Mouse (Mus musculus) adrenal gland, adult 8-10 months (tissue): ENCODE measurements around the gene Pltp. TPM values are rescaled to one million over a fixed set of nuclear protein-coding genes. Genes with fewer than 3 reads are reported as not detected.
"Not testable (repeated sequence)": the region's sequence is repeated elsewhere in the genome, so short reads cannot be mapped to it uniquely, and the experiment has no call there.

Experiments
- DNase-seq: peaks from one replicate; pipeline ENCODE4 v3.0.0; 2022
- total RNA-seq, 4 experiments: library from RNA; stranded (reverse); gene quantifications; 2 replicates each; pipeline ENCODE4 v1.2.4; 2022

Gene Pltp
- total RNA-seq, 4 experiments from 2014 or later, result 26.0 to 57.3 (median 35.5) TPM

DNA sequence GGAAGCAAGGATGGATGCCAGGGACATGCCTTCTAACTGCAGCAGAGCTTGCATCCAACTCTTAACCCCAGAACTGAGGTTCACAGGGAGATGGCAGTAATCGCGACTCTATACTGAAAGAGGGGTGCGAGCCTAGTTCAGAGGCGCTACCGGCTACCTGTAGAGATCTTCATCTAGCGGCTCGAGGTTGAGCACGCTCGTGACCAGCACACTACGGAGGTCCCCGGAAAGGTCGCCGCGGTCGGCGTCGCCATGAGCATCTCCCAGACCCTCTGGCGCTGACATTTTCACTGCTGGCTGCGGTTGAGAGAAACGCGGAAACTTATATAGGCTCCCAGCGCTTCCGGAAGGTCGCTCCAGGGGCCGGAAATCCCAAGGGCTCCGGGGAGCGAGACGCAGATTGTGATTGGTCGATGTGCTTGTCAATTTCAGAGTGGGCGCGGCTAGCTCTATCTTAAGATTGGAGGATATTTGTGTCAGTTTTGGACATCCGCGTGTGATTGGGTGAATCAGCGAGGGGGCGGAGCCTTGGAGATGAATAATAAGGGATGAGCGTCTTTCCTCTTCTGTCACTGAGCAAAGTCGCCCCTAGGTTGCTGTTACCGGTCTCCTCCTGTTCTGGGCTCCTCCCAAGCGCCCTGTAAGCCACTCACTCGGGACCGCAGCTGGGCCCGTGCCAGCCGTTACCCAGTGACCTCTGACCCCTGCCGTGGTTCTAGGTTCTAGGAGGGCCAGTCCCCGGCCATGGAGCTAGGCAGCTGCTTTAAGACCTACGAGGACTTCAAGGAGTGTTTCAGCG, 52.8 kb downstream of the Pltp start, which contains the start of the genes Acot8 and Zswim3:
Acot8 (minus strand) TSS at position 350 of the 799 bp plus-strand sequence.
Zswim3 (plus strand) TSS at position 566 of the 799 bp plus-strand sequence.
- peak; percentile 98 for DNase-seq

- no peak for DNase-seq
Observed at GRCm38 (mm10) chr2:164803921-164804313, 53.6 kb downstream of the Pltp start.

GRCm38 (mm10) chr2:164803201-164803920, 54.1 kb downstream of the Pltp start:
- no peak for DNase-seq

DNA sequence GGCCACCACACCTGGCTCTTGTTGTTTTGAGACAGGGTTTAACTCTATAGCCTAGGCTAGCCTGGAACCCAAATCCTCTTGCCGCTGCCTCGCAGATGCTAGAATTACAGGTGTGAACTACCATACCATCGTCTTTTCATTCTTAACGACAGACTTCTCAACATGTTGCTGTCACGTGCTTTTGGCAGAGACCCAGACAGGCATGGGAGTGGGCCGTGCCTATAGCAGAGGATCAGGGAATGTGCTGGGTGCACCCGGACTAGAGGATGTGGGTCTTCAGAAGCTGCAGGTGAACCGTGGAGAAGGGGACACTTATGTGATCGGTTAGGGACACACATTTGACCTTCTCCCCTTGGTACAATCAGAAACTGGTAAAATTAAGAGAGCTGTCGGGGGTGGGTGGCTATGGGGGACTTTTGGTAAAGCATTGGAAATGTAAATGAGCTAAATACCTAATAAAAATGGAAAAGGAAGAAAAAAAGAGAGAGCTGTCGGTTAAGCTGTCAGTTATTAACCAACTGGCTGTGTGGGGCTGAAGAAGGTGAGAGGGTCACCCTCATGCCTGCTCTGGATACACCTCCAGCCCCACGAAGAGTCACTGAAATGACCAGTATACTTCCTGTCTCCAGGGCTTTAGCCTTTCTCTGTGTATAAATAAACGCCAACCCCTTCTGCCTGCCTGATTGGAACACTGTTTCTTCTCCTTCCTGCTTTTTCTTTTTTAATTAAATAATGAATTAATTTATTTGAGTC, 57.1 kb downstream of the Pltp start:
- no peak for DNase-seq

GRCm38 (mm10) chr2:164798554-164798953, 59.0 kb downstream of the Pltp start:
- not testable (repeated sequence) for DNase-seq

GRCm38 (mm10) chr2:164795868-164796267, 61.6 kb downstream of the Pltp start:
- no peak for DNase-seq

GRCm38 (mm10) chr2:164794293-164794692, 63.2 kb downstream of the Pltp start:
- peak; percentile 87 for DNase-seq

DNA sequence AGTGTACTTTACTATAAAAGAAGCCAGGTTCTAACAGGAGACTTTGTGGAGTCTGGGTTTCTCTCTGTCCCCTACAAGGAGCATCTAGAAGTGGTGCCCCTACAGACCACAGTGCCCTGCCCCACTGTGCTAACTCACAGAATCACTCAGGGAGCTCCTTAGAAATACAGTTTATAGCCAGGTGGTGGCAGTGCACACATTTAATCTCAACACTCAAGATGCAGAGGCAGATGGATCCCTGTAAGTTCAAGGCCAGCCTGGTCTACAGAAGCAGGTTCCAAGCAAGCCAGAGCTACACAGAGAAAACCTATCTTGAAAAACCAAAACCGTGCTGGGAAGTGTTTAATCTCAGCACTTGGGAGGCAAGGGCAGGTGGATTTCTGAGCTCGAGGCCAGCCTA, 63.7 kb downstream of the Pltp start:
- DNase-seq, result no peak

DNA sequence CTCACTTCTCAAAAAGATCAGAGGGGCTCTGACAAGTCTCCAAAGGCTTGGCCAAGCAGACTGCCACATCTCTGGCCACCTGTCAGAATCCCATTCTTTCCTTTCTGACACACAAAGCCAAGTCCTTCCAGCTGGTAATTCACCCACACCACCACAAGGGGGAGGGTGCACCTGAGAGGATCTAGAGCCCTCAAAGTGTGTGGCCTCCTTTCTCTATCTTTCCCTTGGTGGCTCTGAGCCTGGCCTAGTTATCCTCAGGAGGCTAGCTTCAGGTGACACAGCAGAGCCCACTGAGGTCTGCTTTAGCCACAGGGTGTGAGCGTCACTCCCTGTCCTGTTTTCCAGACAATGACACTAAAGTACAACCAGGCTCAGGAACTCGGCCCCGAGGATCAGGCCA, 64.3 kb downstream of the Pltp start:
- DNase-seq, result no peak

DNA sequence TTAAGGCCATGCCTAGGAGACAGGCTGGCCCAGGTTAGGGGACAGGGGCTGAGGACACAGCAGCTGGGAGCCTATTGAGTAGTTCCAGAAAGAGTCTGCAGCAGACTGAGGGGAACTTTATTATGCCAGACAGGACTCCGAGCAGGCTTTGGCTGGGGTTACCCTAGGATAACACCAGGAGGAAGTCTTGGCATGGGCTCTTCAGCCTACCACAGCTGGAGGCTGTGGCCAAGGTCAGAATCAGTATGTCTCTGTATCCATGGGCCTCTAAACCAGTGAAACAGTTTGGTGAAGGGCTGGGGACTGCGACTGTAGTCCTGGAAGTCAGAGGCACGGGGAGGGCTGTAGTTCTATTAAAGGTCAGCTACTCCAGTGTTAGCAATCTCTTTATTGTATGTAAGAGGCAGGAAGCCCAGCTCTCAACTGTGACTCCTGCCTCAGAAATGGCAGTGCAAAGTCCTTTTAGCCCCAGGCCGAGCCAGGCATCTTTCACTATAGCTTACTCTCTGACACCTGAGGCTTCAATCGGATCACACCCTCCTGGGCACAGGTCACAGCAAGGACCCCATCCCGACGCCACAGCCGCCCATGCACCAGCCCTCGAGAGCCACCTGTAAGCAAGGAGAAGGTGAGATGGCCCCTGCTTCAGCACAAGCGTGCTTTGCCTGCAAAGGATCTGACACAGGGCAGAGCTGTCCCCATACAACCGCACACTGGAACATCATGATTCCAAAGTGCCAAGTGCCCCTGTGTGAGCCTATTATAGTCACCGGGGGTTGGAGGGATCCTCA, 64.9 kb downstream of the Pltp start:
- no peak for DNase-seq

DNA sequence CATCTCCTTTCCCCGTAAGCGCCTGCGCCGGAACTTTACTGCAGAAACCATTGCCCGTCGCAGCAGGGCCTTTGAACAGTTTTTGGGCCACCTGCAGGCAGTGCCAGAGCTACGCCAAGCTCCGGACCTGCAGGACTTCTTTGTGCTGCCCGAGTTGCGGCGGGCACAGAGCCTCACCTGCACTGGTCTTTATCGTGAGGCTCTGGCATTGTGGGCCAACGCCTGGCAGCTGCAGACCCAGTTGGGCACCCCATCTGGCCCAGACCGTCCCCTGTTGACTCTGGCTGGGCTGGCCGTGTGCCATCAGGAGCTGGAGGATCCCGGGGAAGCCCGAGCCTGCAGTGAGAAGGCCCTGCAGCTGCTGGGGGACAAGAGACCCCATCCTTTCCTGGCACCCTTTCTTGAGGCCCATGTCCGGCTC, 65.7 kb downstream of the Pltp start:
- no peak for DNase-seq

GRCm38 (mm10) chr2:164790451-164790850, 67.1 kb downstream of the Pltp start:
- DNase-seq, result no peak

Other genes starting within 250 kb of the Pltp start
- not detected for gene Wfdc6b, start 244.2 kb downstream of the Pltp start, total RNA-seq
- under 1 TPM in 2 of 4 experiments, not detected in 2; 0.35 to 0.89 TPM for gene Wfdc8, start 244.1 kb downstream of the Pltp start, total RNA-seq
- not detected for gene Wfdc16, start 218.9 kb downstream of the Pltp start, total RNA-seq
- gene Wfdc10, start 201.7 kb downstream of the Pltp start, total RNA-seq, result not detected
- not detected for gene Wfdc9, start 201.1 kb downstream of the Pltp start, total RNA-seq
- not detected for gene Wfdc11, start 183.6 kb downstream of the Pltp start, total RNA-seq
- not detected for gene Wfdc13, start 172.6 kb downstream of the Pltp start, total RNA-seq
- gene Spint4, start 159.2 kb downstream of the Pltp start, total RNA-seq, result not detected
- gene Spint5, start 142.4 kb downstream of the Pltp start, total RNA-seq, result not detected
- under 1 TPM; 0.31 to 0.71 (median 0.49) TPM for gene Wfdc3, start 111.8 kb downstream of the Pltp start, total RNA-seq
- gene Dnttip1, start 111.7 kb downstream of the Pltp start, total RNA-seq, result 10 to 100 TPM; 35.2 to 52.1 (median 46.1) TPM
- gene Ube2c, start 87.8 kb downstream of the Pltp start, total RNA-seq, result 1 to 10 TPM; 1.1 to 5.1 (median 2.0) TPM
- not detected for gene Tnnc2, start 77.7 kb downstream of the Pltp start, total RNA-seq
- gene Snx21, start 71.9 kb downstream of the Pltp start, total RNA-seq, result 10 to 100 TPM; 34.5 to 58.3 (median 46.7) TPM
- gene Acot8, start 52.8 kb downstream of the Pltp start, total RNA-seq, result 10 to 100 TPM; 32.9 to 46.5 (median 39.6) TPM
- gene Zswim3, start 52.6 kb downstream of the Pltp start, total RNA-seq, result 1 to 10 TPM; 4.0 to 6.7 (median 5.7) TPM
- 10 to 100 TPM; 11.1 to 15.3 (median 13.4) TPM for gene Zswim1, start 35.0 kb downstream of the Pltp start, total RNA-seq
- gene Spata25, start 29.2 kb downstream of the Pltp start, total RNA-seq, result under 1 TPM in 2 of 4 experiments, not detected in 2; 0.51 to 0.86 TPM
- 100 to 1,000 TPM; 103 to 166 (median 137) TPM for gene Ctsa, start 24.8 kb downstream of the Pltp start, total RNA-seq
- gene Neurl2, start 24.3 kb downstream of the Pltp start, total RNA-seq, result 1 to 10 TPM in 3 of 4 experiments, under 1 TPM in 1; 0.90 to 4.9 (median 3.1) TPM
- gene Pcif1, start 21.6 kb upstream of the Pltp start, total RNA-seq, result 10 to 100 TPM; 49.4 to 74.0 (median 65.6) TPM
- 10 to 100 TPM; 17.3 to 26.7 (median 20.3) TPM for gene Zfp335, start 54.0 kb upstream of the Pltp start, total RNA-seq
- gene Mmp9, start 83.1 kb upstream of the Pltp start, total RNA-seq, result 1 to 10 TPM in 1 of 4 experiments, under 1 TPM in 3; 0.49 to 1.4 (median 0.84) TPM
- 10 to 100 TPM in 3 of 4 experiments, 1 to 10 TPM in 1; 6.7 to 18.3 (median 14.0) TPM for gene Slc12a5, start 103.1 kb upstream of the Pltp start, total RNA-seq
- 10 to 100 TPM; 28.0 to 45.1 (median 34.0) TPM for gene Ncoa5, start 177.2 kb upstream of the Pltp start, total RNA-seq
- gene Cd40, start 197.9 kb upstream of the Pltp start, total RNA-seq, result 1 to 10 TPM; 2.3 to 4.9 (median 3.3) TPM
- not detected for gene 1700025C18Rik, start 233.0 kb upstream of the Pltp start, total RNA-seq